Mouse (Mus musculus) thymus, adult 2 months (tissue): Measurements from ENCODE around the gene Usp37. TPM values are rescaled to one million over a fixed set of nuclear protein-coding genes. Genes with fewer than 3 reads are reported as not detected.

Source experiments
- DNase-seq: peaks from one replicate; pipeline ENCODE4 v3.0.0; 2021
- H3K27ac ChIP-seq: fragments of 200-500 bp; 2 replicates; pipeline ENCODE4 v1.5.1; 2012; ENCODE audit warnings: low read length, control low read depth; ENCODE audit not compliant: control insufficient read depth, insufficient read depth
- H3K27me3 ChIP-seq: fragments of 200-500 bp; 2 replicates; pipeline ENCODE4 v1.6.1; 2012; ENCODE audit warnings: mild to moderate bottlenecking, low read length, moderate library complexity, mixed read lengths; ENCODE audit not compliant: control insufficient read depth, insufficient read depth
- H3K36me3 ChIP-seq: fragments of 200-500 bp; 2 replicates; pipeline ENCODE4 v1.6.1; 2012; ENCODE audit warnings: mild to moderate bottlenecking, low read length, moderate library complexity; ENCODE audit not compliant: control insufficient read depth, insufficient read depth
- H3K4me1 ChIP-seq: fragments of 200-500 bp; replicated peaks from 2 replicates; pipeline ENCODE4 v1.6.1; 2012; ENCODE audit warnings: low read length; ENCODE audit not compliant: control insufficient read depth, insufficient read depth
- H3K4me3 ChIP-seq: fragments of 200-500 bp; 2 replicates; pipeline ENCODE4 v1.5.1; 2012; ENCODE audit warnings: mild to moderate bottlenecking, low read length, control low read depth, moderate library complexity; ENCODE audit not compliant: control insufficient read depth, insufficient read depth
- CTCF ChIP-seq: fragments of 200-500 bp; IDR thresholded peaks from 2 replicates; pipeline ENCODE4 v1.5.1; 2012; ENCODE audit warnings: mild to moderate bottlenecking, control low read depth, low read length, moderate library complexity, borderline replicate concordance; ENCODE audit not compliant: control insufficient read depth, poor library complexity, insufficient read depth; ENCODE audit errors: extremely low read depth
- POLR2A ChIP-seq: fragments of 200-500 bp; IDR thresholded peaks from 2 replicates; pipeline ENCODE4 v1.6.1; 2012; ENCODE audit warnings: mild to moderate bottlenecking, low read length, control low read depth, moderate library complexity; ENCODE audit not compliant: control insufficient read depth, poor library complexity, insufficient read depth; ENCODE audit errors: extremely low read depth
- WGBS: fragments of 180-500 bp; shearing (Covaris S2); methylation state at CpG from one replicate; pipeline ENCODE4 v1.1.7; 2018; 5-methylcytosine and 5-hydroxymethylcytosine counted together
- polyA plus RNA-seq: library from polyadenylated mRNA; depleted of rRNA; stranded (reverse); fragments of >200 nt; gene quantifications from 2 replicates; pipeline ENCODE4 v1.2.3, GENCODE M21; 2012

Usp37 gene
- polyA plus RNA-seq, 1 experiment: 7.3 TPM

GRCm38 (mm10) chr1:74395290-74395689 is 148.8 kb downstream of the Usp37 start:
- WGBS: 93% methylated on average over 12 of the region's 13 CpGs
- peaks cover 28% of the 10 kb centered on the region for H3K4me1 ChIP-seq
- DNase-seq: no peak
- H3K27ac ChIP-seq: no peak overlapping the region
- TF ChIP-seq CTCF (no peak), POLR2A (no peak)
- H3K27me3 ChIP-seq: no peaks in the 10 kb centered on the region
- no peak overlapping the region for H3K4me3 ChIP-seq
- peaks cover 7% of the 10 kb centered on the region for H3K36me3 ChIP-seq

DNA sequence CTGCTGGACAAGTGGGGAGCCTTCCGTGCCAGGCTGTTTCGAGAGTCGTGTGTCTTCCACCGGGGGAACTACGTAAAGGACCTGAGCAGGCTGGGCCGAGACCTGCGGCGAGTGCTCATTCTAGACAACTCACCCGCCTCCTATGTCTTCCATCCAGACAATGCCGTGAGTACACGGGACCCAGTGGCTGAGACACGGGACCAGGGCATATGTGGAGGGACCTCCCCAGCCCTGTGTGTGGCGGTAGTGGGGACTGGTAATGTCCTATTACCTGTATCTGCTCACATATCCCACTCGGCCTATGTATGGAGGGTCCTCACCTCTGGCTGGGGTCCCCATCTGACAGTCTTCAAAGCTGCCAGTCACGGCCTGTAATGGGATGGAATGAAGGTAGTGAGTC is 149.2 kb downstream of the Usp37 start:
- Histone ChIP-seq H3K4me3 (no peak overlapping the region), H3K27me3 (no peaks in the 10 kb centered on the region), H3K36me3 (peaks cover 7% of the 10 kb centered on the region), H3K4me1 (peaks cover 31% of the 10 kb centered on the region), H3K27ac (no peak overlapping the region)
- 98% methylated on average over 15 of the region's 15 CpGs for WGBS
- DNase-seq: no peak
- no peak for TF ChIP-seq POLR2A
- TF ChIP-seq CTCF: no peak

DNA sequence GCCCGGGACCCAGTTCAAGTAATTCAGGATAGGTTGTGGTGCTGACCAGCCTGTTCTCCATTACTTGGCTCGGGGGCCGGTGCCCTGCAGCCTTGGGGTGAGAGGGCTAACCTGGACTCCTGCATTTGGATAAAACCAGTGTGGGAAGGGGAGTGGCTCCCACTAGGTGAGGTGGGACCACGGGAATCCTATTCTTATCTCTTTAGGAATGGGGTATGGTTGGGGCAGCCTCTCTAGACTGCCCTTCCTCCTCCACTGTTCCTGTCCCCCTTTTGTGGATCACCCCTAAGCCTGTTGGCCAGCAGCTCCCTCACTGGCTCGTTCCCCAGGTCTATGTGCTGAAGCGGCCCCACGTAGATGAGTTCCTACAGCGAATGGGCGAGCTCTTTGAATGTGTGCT is 149.8 kb downstream of the Usp37 start:
- WGBS: 96% methylated on average over 9 of the region's 9 CpGs
- TF ChIP-seq CTCF (no peak), POLR2A (no peak)

DNA sequence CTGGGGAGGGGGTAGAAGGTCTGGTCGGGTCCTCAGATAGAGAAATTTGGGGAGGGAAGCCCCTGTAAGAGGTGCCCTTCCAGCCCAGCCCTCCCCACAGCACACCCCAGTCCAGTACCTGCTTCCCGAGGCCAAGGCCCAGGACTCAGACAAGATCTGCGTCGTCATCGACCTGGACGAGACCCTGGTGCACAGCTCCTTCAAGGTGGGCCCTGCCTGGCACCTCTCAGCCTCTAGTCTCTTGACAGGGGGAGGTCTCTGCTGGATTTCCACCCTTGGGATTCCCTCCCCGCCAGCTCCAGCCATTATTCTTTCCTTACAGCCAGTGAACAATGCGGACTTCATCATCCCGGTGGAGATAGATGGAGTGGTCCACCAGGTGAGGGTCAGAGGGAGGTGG is 150.4 kb downstream of the Usp37 start:
- Histone ChIP-seq H3K27me3 (no peaks in the 10 kb centered on the region), H3K36me3 (peaks cover 7% of the 10 kb centered on the region), H3K27ac (no peak overlapping the region), H3K4me3 (no peak overlapping the region), H3K4me1 (peaks cover 39% of the 10 kb centered on the region)
- TF ChIP-seq POLR2A (no peak), CTCF (no peak)
- WGBS: 95% methylated on average over 9 of the region's 9 CpGs
- DNase-seq: no peak

More for the DNA sequence above, 149.8 kb downstream of the Usp37 start:
- Histone ChIP-seq H3K36me3 (peaks cover 7% of the 10 kb centered on the region), H3K27ac (no peak overlapping the region), H3K4me3 (no peak overlapping the region), H3K27me3 (no peaks in the 10 kb centered on the region), H3K4me1 (peaks cover 37% of the 10 kb centered on the region)
- no peak for DNase-seq

DNA sequence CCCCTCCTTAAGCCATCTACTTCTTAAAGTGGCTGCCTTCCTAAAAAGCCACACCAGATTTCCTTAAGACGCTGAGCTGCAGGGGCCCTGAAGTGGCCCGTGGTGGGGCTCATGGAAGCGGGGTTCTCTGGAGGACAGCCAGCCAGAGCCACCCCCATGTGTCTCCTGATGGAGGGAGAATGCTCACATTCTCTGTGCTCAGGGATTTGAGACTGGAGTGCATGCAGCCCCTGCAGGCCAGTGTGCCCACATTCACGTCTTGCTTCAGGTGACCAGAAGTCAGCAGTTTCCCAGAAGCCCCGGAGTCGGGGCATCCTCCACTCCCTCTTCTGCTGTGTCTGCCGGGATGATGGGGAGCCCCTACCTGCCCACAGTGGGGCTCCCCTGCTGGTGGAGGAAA is 151.1 kb downstream of the Usp37 start:
- peaks cover 37% of the 10 kb centered on the region for H3K4me1 ChIP-seq
- no peaks in the 10 kb centered on the region for H3K27me3 ChIP-seq
- 53% methylated on average over 7 of the region's 7 CpGs for WGBS
- H3K4me3 ChIP-seq: peak overlapping the region; percentile 82; the same call in 1 of the 2 replicates
- H3K27ac ChIP-seq: no peak overlapping the region; the same call in 1 of the 2 replicates
- no peak for DNase-seq
- H3K36me3 ChIP-seq: peaks cover 7% of the 10 kb centered on the region
- TF ChIP-seq POLR2A (no peak), CTCF (no peak; the same call in 1 of the 2 replicates)

DNA sequence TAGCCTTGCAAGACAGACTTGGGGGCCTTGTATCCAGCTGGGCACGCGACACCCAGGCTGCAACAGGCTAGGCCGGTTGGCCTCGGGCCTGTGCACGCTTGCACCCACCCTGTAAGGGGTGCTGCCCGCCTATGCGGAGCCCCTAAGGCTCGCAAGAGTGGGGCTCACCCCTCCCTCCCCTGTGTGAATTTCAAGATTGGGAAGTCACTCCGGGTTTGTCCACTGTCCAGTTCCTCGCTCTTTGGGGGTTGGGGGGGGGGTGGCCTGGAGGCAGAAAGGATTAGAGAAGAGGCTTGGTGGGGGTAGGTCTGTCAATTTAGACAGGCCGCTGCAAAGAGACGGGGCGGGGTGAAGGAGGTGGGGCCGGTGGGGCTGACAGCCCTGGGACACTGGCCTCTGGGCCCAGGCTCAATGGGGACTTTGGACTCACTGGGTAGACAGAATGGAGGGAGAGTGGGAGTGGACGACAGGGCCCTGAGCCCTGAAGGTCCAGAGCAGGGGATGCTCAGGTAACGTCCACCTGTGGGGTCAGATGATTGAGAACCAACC is 151.6 kb downstream of the Usp37 start:
- DNase-seq: no peak
- H3K4me1 ChIP-seq: peaks cover 34% of the 10 kb centered on the region
- H3K27me3 ChIP-seq: no peaks in the 10 kb centered on the region
- TF ChIP-seq POLR2A (no peak), CTCF (no peak)
- peak overlapping the region; percentile 82 for H3K4me3 ChIP-seq
- H3K27ac ChIP-seq: no peak overlapping the region; the same call in 1 of the 2 replicates
- peaks cover 7% of the 10 kb centered on the region for H3K36me3 ChIP-seq
- WGBS: 8% methylated on average over 16 of the region's 16 CpGs

DNA sequence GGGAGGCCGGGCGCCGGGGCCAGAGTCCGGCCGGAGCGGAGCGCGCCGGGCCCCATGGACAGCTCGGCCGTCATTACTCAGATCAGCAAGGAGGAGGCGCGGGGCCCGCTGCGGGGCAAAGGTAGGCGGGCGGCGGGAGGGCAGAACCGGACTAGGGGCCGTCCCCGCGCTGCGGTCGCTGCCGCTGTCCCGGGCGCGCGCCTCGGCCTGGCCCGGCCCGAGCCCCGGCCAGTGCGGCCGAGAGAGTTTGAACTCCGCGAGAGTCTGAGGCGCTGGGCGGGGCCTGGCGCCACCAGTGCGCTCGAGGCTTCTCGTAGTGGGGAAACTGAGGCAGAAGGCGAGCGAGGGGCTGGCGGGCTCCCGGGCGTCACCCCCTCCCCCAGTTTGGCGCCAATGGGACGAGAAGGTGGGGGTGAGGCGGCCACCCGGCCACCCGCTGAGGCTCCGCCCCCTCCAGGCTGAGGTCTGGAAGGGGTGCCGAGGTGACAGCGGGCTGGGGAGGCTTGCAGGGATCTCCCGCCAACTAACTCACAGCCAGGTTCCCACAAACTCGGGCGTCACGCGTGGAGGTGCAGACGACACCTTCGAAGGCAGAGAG is 152.1 kb downstream of the Usp37 start:
- WGBS: under 1% methylated on average over 62 of the region's 63 CpGs

More for the DNA sequence above, 152.1 kb downstream of the Usp37 start:
- H3K4me1 ChIP-seq: peaks cover 36% of the 10 kb centered on the region
- H3K27me3 ChIP-seq: no peaks in the 10 kb centered on the region
- peak; percentile 81 for DNase-seq
- H3K4me3 ChIP-seq: peak overlapping the region; percentile 82
- TF ChIP-seq POLR2A (peak; percentile 41; the same call in 1 of the 2 replicates), CTCF (no peak)
- peaks cover 7% of the 10 kb centered on the region for H3K36me3 ChIP-seq
- H3K27ac ChIP-seq: peak overlapping the region; percentile 29
